Comparison of ENCODE assay signal across 29 mouse cellular contexts in genomic region chr3:33060343-33060937, GRCm38 (mm10).
DNase-seq lines count a peak whose midpoint lies in the region; ATAC-seq and TF ChIP-seq lines count a peak whose summit lies in the region.
"Had no signal": no experiment of that assay in that cellular context is flagged by ENCODE, and none has a peak within 500 bp of the region (broad histone marks: within the 10 kb centered on the region; RNA-seq: fewer than 3 reads in every experiment).

No protein-coding gene starts in this region.

- no peak overlapping the region for H3K27ac ChIP-seq in forebrain, embryonic 14.5 days (ENCODE audit: low read depth, low read length)
- H3K27ac ChIP-seq in forebrain, postnatal 0 days (ENCODE audit: low read depth, low read length), result no peak overlapping the region
- H3K27ac ChIP-seq in hindbrain, embryonic 15.5 days (replicated peaks), result no peak overlapping the region
- no peak overlapping the region for H3K27ac ChIP-seq in hindbrain, embryonic 11.5 days (ENCODE audit: low read depth, low read length)
- H3K27ac ChIP-seq in CH12.LX (ENCODE audit: insufficient read depth, low read depth), result no peak overlapping the region
- H3K27ac ChIP-seq in cortical plate, adult 2 months (ENCODE audit: insufficient read depth, low read length), result peak overlapping the region; percentile 62
- H3K27ac ChIP-seq: embryonic facial prominence, embryonic 12.5 days; forebrain, embryonic 12.5 days; liver, embryonic 12.5 days had no signal

- peaks cover 17% of the 10 kb centered on the region for H3K4me1 ChIP-seq in forebrain, embryonic 14.5 days (ENCODE audit: control insufficient read depth, insufficient read depth, low read length)
- peaks cover 9% of the 10 kb centered on the region; the same call in 1 of the 2 replicates for H3K4me1 ChIP-seq in forebrain, postnatal 0 days (ENCODE audit: insufficient read depth)
- peaks cover 25% of the 10 kb centered on the region for H3K4me1 ChIP-seq in hindbrain, embryonic 15.5 days (replicated peaks)
- H3K4me1 ChIP-seq in hindbrain, embryonic 11.5 days (replicated peaks; ENCODE audit: control insufficient read depth, insufficient read depth, low read length), result no peaks in the 10 kb centered on the region
- H3K4me1 ChIP-seq in CH12.LX (ENCODE audit: control insufficient read depth in 1 of 2, insufficient read depth in 2 of 2), result no peaks in the 10 kb centered on the region
- H3K4me1 ChIP-seq in cortical plate, adult 2 months (ENCODE audit: control insufficient read depth, insufficient read depth, low read length), result peaks cover 10% of the 10 kb centered on the region
- H3K4me1 ChIP-seq: embryonic facial prominence, embryonic 12.5 days; liver, embryonic 12.5 days had no signal

- TF ChIP-seq EP300 in CH12.LX (IDR thresholded peaks at IDR 0.05; ENCODE audit: low read length), result no peak

- no peaks in the 10 kb centered on the region for H3K27me3 ChIP-seq in forebrain, embryonic 14.5 days (replicated peaks; ENCODE audit: control insufficient read depth, insufficient read depth, low read length)
- no peaks in the 10 kb centered on the region for H3K27me3 ChIP-seq in forebrain, postnatal 0 days (ENCODE audit: insufficient read depth, low read length)
- no peaks in the 10 kb centered on the region for H3K27me3 ChIP-seq in hindbrain, embryonic 15.5 days
- no peaks in the 10 kb centered on the region for H3K27me3 ChIP-seq in hindbrain, embryonic 11.5 days (ENCODE audit: control insufficient read depth, insufficient read depth, low read length)
- no peaks in the 10 kb centered on the region for H3K27me3 ChIP-seq in CH12.LX (replicated peaks)
- H3K27me3 ChIP-seq: embryonic facial prominence, embryonic 12.5 days; forebrain, embryonic 12.5 days; liver, embryonic 12.5 days had no signal

- in situ Hi-C loops in CH12.LX (cut with MboI; ENCODE audit: low pct_ligation_motif_present, low pct_unique_long_range_greater_than_20kb, low sequenced_read_pairs), result no loop called here

- peak; percentile 33 for DNase-seq in forebrain, embryonic 14.5 days (ENCODE audit: low spot score)
- DNase-seq in forebrain, postnatal 0 days, result no peak
- no peak for DNase-seq in hindbrain, embryonic 11.5 days (ENCODE audit: low spot score)
- no peak for DNase-seq in CH12.LX (ENCODE audit: extremely low read depth)
- no peak for DNase-seq in left cerebral cortex, adult 11 months (ENCODE audit: low spot score)
- DNase-seq: adrenal gland, postnatal 25 days; cerebellum, adult 11 months; cerebellum, adult 9-10 months; cerebellum, postnatal 36 days; embryo, embryonic 11 days; gastrocnemius, postnatal 14 days; heart, postnatal 14 days; kidney, adult 9 months; kidney, postnatal 10 days; left cerebral cortex, postnatal 4 days; liver, postnatal 0 days; lung, postnatal 36 days; right cerebral cortex, adult 18-20 months; spleen, adult 18-20 months; thymus, adult 18-20 months; thymus, postnatal 36 days had no signal

- WGBS in forebrain, embryonic 14.5 days, result 31% methylated on average over 7 of the region's 7 CpGs
- whole genome bisulfite sequencing in forebrain, postnatal 0 days, result 29% methylated on average over 7 of the region's 7 CpGs
- 24% methylated on average over 7 of the region's 7 CpGs for WGBS in hindbrain, embryonic 15.5 days
- WGBS in hindbrain, embryonic 11.5 days, result 71% methylated on average over 7 of the region's 7 CpGs

- TF ChIP-seq RAD21 in CH12.LX (IDR thresholded peaks at IDR 0.05; ENCODE audit: low read depth, low read length), result no peak

- H3K4me2 ChIP-seq in forebrain, embryonic 14.5 days (ENCODE audit: low read length), result no peak overlapping the region
- no peak overlapping the region for H3K4me2 ChIP-seq in forebrain, postnatal 0 days (ENCODE audit: low read depth)
- peak overlapping the region; percentile 21; the same call in 1 of the 2 replicates for H3K4me2 ChIP-seq in hindbrain, embryonic 15.5 days
- H3K4me2 ChIP-seq in hindbrain, embryonic 11.5 days (replicated peaks; ENCODE audit: low read depth, low read length), result no peak overlapping the region
- H3K4me2 ChIP-seq in CH12.LX (ENCODE audit: insufficient read depth, low read depth, poor library complexity, severe bottlenecking), result peak overlapping the region; percentile 50; the same call in 1 of the 2 replicates
- H3K4me2 ChIP-seq: embryonic facial prominence, embryonic 12.5 days; forebrain, embryonic 12.5 days; liver, embryonic 12.5 days; midbrain, embryonic 11.5 days had no signal

- H3K9ac ChIP-seq in forebrain, embryonic 14.5 days (ENCODE audit: low read length), result no peak overlapping the region
- H3K9ac ChIP-seq in forebrain, postnatal 0 days, result no peak overlapping the region
- no peak overlapping the region for H3K9ac ChIP-seq in hindbrain, embryonic 15.5 days
- no peak overlapping the region for H3K9ac ChIP-seq in hindbrain, embryonic 11.5 days (ENCODE audit: low read depth, low read length)
- no peak overlapping the region for H3K9ac ChIP-seq in CH12.LX (ENCODE audit: insufficient read depth, low read depth)
- H3K9ac ChIP-seq: embryonic facial prominence, embryonic 12.5 days; forebrain, embryonic 12.5 days; liver, embryonic 12.5 days; liver, postnatal 0 days had no signal

- H3K4me3 ChIP-seq in forebrain, embryonic 14.5 days (ENCODE audit: low read depth, low read length), result no peak overlapping the region
- H3K4me3 ChIP-seq in forebrain, postnatal 0 days (ENCODE audit: low read depth, low read length), result no peak overlapping the region
- H3K4me3 ChIP-seq in hindbrain, embryonic 15.5 days, result no peak overlapping the region
- no peak overlapping the region for H3K4me3 ChIP-seq in hindbrain, embryonic 11.5 days (ENCODE audit: low read depth, low read length)
- H3K4me3 ChIP-seq in CH12.LX (replicated peaks in 1 of 3; ENCODE audit: low read depth in 2 of 3, low read length in 2 of 3, poor library complexity in 1 of 3), result no peak overlapping the region
- no peak overlapping the region for H3K4me3 ChIP-seq in cortical plate, adult 2 months (ENCODE audit: insufficient read depth, low read length)
- H3K4me3 ChIP-seq: embryonic facial prominence, embryonic 12.5 days; forebrain, embryonic 12.5 days; liver, embryonic 12.5 days had no signal

- H3K36me3 ChIP-seq in forebrain, embryonic 14.5 days (ENCODE audit: control insufficient read depth, insufficient read depth, low read length), result no peaks in the 10 kb centered on the region
- no peaks in the 10 kb centered on the region for H3K36me3 ChIP-seq in forebrain, postnatal 0 days (ENCODE audit: insufficient read depth)
- no peaks in the 10 kb centered on the region for H3K36me3 ChIP-seq in hindbrain, embryonic 15.5 days
- H3K36me3 ChIP-seq in hindbrain, embryonic 11.5 days (ENCODE audit: control insufficient read depth, insufficient read depth, low read length), result no peaks in the 10 kb centered on the region
- no peaks in the 10 kb centered on the region for H3K36me3 ChIP-seq in CH12.LX (replicated peaks in 1 of 2; ENCODE audit: control insufficient read depth in 1 of 2, insufficient read depth in 1 of 2, low read length in 1 of 2)
- H3K36me3 ChIP-seq: embryonic facial prominence, embryonic 12.5 days; forebrain, embryonic 12.5 days; liver, embryonic 12.5 days had no signal

- no peak for ATAC-seq in forebrain, embryonic 14.5 days
- ATAC-seq in forebrain, postnatal 0 days, result no peak
- peak; percentile 57 for ATAC-seq in hindbrain, embryonic 15.5 days (ENCODE audit: low FRiP score, low read depth)
- ATAC-seq in hindbrain, embryonic 11.5 days (ENCODE audit: low FRiP score), result no peak
- ATAC-seq in erythroblast, adult 5-6 weeks (replicated peaks; ENCODE audit: low FRiP score, poor library complexity, severe bottlenecking), result no peak
- ATAC-seq: intestine, embryonic 16.5 days; liver, embryonic 12.5 days; liver, postnatal 0 days had no signal

- TF ChIP-seq CTCF in forebrain, postnatal 0 days (IDR thresholded peaks at IDR 0.05; ENCODE audit: low read depth), result no peak
- no peak for TF ChIP-seq CTCF in CH12.LX (conservative IDR thresholded peaks at IDR 0.05 in 1 of 2, IDR thresholded peaks at IDR 0.05 in 1 of 2; ENCODE audit: low read depth in 2 of 2, low read length in 2 of 2)
- TF ChIP-seq CTCF in cortical plate, adult 2 months (IDR thresholded peaks at IDR 0.05; ENCODE audit: extremely low read depth, insufficient read depth, low read length), result no peak

- H3K9me3 ChIP-seq in forebrain, embryonic 14.5 days (replicated peaks; ENCODE audit: control insufficient read depth, low read length), result no peaks in the 10 kb centered on the region
- no peaks in the 10 kb centered on the region for H3K9me3 ChIP-seq in forebrain, postnatal 0 days (ENCODE audit: low read length)
- no peaks in the 10 kb centered on the region for H3K9me3 ChIP-seq in hindbrain, embryonic 15.5 days
- no peaks in the 10 kb centered on the region for H3K9me3 ChIP-seq in hindbrain, embryonic 11.5 days (ENCODE audit: control insufficient read depth, low read length)
- no peaks in the 10 kb centered on the region for H3K9me3 ChIP-seq in CH12.LX (replicated peaks; ENCODE audit: low read length)
- H3K9me3 ChIP-seq: embryonic facial prominence, embryonic 12.5 days; forebrain, embryonic 12.5 days; liver, embryonic 12.5 days had no signal

- TF ChIP-seq POLR2A in CH12.LX (IDR thresholded peaks at IDR 0.05; ENCODE audit: low read depth, low read length), result no peak
- no peak for TF ChIP-seq POLR2A in cortical plate, adult 2 months (IDR thresholded peaks at IDR 0.05; ENCODE audit: extremely low read depth, insufficient read depth, low read length)

- dilution Hi-C loops in CH12.LX (cut with MboI; ENCODE audit: extremely low pct_ligation_motif_present, extremely low pct_unique_long_range_greater_than_20kb, low sequenced_read_pairs), result no loop called here

- no peaks in the 10 kb centered on the region for H3K79me2 ChIP-seq in CH12.LX (replicated peaks; ENCODE audit: control insufficient read depth, extremely low read depth, insufficient read depth, poor library complexity, severe bottlenecking)

TF ChIP-seq in CH12.LX, 34 proteins besides CTCF, POLR2A, EP300 and RAD21:
- TF ChIP-seq MAFK (IDR thresholded peaks at IDR 0.05; ENCODE audit: insufficient replicate concordance, low read length) (0 out of 2 replicates have a peak, but pooled peaks have one; percentile 60), MYC (IDR thresholded peaks at IDR 0.05; ENCODE audit: low read depth, low read length) (no peak)

Comparison
In these comparisons a context has a peak if more than half of its experiments do, and no peak if none do; other contexts are left out.
1. H3K4me2 ChIP-seq: peak in hindbrain, embryonic 15.5 days (single experiment) and CH12.LX (single experiment); none in forebrain, embryonic 14.5 days (single experiment), forebrain, postnatal 0 days (single experiment) and hindbrain, embryonic 11.5 days (single experiment).